Mouse (Mus musculus) layer of hippocampus, postnatal 36 days (tissue): ENCODE data around the gene Ptprn2. TPM values are rescaled to one million over a fixed set of nuclear protein-coding genes. Genes with fewer than 3 reads are reported as not detected.
A peak's percentile ranks its signal among the peaks of the same experiment; 100 is the strongest.

Experiments used
- DNase-seq, 2 experiments: peaks; one replicate each; pipeline ENCODE4 v3.0.0; 2022
- total RNA-seq, 2 experiments: library from RNA; stranded (reverse); gene quantifications; 2 replicates each; pipeline ENCODE4 v1.2.3; 2021

The Ptprn2 gene
- total RNA-seq, 2 experiments from 2014 or later = 281 to 298 TPM

DNA sequence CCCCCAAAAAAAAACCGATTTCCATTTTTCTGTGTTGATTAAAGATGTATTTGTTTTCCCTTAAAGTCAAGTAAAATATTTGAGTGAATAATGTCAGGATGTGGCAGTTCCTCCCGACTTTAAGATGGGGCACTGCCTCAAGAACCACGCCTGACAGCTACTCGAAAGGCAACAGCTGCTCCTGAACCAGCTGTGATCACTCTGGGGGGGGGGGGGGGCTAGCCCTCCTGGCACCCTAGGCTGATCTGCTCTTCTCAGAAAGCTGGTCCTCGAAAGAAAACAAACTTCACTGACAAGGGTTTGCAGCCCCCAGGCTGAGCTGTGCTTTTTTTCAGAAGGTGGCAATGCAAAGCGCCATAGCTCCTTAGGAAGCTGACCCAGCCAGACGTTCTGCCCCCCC lies 663.7 kb downstream of the Ptprn2 start:
- DNase-seq = no peak

DNA sequence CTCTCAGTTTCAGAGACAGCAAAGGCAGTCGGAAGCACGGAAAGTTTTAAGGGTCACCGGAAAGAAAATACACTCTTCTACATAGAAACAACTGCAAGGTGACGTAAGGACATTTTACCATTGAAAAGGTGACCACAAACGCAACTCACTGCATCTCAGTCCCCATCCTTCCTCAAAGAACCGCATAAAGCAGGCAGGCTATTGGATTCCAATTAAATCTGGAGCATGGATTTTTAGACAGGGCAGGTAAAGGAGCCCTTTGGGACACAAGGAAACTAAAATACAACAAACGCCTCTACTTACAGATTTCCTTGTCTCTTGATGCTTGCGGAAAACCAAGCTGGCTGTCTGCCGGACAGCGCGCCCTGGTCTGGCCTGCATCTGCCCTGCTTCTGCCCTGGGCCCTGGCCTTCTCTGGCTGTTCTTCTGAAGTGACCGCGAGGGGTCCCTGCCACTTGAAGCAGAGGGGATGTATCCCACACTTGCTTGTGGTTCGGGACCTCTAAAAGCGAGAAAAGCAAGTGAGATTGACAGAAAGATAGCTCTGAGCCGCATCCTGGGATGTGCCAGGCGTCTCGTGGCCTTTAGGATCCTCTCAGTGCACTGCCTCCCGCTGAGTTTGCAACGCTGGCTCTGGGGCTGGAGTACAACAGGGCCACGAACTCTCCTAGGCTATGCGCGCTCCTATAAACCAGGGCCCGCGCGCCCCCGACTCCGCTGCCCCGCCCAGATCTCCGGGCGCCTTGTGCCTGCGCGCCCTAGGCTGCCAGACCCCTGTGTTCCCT lies 665.3 kb downstream of the Ptprn2 start:
- no peak for DNase-seq

DNA sequence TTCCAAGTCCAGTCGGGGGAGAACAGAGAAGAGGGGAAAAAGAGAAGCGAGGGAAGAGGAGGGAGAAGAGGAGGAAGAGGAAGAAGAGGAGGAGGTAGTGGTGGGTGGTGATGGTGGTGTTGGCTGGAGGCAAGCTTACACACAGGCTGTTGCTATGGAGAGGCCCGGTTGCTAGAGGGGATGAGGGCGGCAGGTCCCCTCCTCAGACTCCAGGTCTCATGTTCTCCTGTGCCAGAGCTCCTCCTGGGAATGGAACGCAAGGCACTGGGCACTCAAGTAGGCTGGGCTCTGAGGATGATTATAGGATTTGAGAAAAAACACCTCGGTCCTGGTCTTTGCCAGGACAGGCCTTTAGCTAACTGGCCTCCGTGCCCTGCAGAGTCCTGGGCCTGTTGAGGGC lies 666.1 kb downstream of the Ptprn2 start:
- DNase-seq = no peak

DNA sequence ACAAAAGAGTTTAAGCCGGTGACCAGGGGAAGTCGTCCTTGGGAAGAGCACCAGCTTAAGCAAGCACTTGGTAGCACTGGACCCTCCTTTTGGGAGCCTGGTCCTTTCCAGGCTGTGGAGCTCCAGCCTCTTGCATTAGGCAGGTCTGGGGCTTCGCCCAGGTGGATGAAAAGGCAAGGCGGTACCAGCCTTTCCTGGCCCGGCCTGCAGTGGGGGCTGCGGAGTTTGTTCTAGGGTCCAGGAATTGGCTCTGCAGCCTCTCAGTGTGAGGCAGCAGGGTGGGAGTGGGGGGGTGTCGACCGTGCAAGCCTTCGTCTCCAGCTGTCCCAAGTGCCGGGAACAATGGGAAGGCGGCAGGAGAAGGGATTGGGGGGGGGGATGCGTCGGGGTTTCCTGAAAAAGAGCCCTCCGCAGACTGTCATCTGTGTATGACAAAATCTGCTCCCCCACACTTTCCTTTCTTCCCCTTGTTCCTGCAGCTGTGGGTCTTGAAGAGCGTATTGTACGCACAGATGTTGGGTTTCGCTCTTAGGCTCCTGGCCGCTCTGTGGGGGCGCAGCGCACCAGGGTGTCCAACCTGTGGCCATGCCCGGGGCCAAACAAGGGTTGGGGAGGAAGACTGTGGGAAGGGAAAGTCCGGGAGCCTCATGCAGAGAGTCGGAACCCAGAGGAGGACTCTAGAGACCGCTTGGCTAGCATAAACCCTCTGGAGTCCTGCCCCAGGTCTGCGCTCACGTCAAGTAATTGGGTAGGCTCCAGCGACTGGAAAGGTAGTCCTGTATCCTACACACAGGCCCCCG lies 667.0 kb downstream of the Ptprn2 start:
- DNase-seq = no peak

DNA sequence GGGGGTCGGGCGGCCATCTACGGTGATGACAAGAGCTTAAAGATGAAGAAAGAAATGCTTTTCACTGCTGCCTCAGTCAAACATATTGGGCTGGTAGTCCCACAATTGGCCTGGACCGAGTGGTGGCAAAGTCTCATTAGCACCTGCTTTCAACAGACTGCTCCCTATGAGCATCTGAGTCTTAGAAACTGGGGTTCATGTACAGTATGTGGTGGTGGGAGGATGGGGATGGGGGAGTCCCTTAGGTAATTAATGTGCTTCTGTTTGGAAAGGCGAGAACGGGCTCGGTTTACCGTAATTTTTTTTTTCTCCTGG lies 667.6 kb downstream of the Ptprn2 start:
- no peak for DNase-seq

DNA sequence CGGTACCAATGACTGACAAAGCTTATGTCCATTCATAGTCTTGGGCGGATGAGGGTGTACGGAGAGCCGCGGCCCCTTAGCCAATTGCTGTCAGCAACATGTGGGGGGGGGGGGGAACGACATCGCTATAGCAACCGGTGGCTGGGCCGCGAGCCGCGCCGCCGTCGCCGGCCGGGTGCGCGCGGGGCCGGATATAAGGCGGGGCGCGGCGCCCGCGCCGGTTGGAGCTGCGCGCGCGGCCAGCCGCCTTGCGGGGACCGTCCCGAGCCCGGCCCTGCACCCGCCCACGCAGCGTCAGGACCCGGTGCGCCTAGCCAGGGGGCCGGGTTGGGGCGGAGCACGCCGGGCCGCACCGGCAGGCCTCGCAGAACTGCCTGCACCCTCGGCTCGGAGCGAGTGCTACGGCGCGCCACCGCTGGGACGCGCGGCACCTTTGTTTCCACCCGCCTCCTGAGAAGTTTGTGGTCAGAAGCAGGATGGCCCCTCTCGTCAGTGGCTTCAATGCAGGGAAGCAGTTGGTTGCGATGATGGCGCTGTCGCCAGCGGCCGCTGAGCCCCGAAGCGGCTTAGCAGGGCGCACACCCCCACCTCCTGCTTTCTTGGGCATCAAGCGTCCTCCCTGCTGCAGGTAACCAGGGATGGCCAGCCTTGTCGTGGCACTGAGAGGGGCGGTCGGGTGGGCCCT lies 668.3 kb downstream of the Ptprn2 start:
- peak in 1 of 2 experiments; percentile 59 for DNase-seq

DNA sequence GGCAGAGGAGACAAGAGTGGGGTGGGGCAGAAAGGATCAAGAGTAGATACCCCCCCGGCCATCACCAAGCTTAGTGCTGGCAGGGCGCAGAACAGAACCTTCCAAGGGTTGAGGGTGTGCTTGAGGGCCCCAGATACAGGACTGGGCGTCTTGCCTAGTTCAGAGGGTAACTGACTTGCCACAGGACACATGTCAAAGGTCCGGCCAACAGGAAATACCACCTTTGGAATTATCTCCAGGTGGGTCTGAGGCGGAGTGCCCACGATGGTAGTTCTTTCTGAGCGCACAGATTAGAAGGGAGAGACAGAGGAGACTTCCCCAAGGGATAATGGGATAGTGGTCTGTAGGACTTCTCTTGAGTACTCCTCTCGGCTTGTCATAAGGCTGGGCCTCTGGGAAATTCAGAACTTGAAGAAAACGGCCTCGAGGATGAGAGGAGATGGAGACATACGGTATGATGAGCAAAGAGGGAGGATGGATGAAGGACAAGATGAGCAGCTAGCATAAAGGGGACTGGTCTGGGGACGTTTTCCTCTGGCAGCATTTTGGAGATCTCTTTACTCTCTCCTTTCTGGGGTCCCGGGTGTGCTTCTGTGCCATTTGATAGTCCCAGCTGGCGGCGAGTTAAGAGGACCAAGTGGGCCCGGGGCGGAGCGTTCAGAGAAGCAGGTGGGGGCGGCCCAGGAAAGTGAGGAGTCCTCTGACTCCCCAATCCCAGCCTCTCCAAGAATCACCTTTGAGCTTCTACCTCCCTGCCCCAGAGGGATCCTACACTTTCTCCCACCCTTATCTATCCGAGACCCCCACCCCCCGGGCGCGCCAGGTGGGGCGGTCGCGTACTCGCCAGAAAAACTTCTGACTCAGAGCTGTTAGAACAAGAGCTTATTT lies 669.1 kb downstream of the Ptprn2 start:
- DNase-seq = peak in 1 of 2 experiments; percentile 14

DNA sequence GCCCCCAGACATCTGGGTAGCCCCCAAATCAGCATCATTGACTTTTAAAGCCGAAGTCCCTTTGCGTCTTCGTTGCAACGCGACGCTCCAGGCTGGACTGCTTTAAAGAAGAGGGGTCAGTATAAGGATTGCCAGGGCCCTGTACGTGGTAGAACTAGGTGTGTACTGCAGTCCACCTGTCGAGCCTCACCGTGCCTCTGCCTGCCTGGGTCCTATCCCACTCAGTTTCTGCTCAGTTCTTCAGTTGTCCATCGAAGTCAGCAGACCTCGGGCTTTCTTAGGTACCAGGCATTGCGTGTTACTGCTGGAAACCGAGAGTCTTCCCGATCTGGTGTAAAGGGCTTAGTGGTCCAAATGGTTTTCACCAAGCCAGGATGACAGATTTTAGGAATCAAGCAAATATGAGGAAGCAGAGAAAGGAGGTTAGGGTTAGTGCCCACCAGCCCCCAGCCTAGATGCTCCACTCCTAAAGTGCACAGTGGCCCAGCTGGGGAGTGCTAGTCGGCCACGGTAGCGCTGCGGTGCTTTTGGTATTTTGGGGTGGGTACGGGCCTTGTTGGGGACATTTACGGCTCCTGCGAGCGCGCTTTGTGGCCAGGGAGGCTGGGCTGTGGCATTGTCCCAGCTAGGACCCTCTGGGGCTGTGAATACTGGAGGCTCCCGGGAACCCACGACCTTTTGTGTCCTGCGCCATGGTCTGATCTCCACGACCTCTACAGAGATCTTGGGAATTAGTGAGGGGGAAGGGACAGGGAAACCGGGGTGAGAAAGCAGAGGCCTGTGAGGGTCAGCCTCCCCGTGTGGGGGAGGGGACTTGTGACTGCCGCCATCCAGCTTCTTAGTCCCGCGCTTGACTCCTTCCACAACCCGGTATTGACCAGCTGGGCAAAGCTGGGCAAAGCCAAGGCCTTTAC lies 670.0 kb downstream of the Ptprn2 start:
- DNase-seq = no peak

DNA sequence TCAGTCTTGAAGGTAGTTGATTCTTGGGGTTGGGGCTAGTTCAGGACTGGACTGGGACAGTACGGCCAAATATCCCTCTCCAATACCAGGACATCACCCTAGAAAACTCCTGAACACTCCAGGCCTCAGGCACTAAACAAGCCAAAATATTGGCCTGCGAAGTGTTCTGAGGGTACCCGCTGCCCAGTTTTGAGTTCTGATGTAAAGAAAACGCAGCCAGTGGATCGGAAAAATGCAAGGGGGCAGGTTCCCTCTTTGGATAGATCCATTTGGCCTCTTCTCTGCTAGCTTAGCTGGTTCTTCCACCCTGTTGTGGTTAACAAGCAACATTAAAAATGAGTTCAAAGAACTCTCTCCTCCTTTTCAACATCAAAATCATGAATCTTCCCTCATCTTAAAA lies 670.7 kb downstream of the Ptprn2 start:
- DNase-seq = no peak

DNA sequence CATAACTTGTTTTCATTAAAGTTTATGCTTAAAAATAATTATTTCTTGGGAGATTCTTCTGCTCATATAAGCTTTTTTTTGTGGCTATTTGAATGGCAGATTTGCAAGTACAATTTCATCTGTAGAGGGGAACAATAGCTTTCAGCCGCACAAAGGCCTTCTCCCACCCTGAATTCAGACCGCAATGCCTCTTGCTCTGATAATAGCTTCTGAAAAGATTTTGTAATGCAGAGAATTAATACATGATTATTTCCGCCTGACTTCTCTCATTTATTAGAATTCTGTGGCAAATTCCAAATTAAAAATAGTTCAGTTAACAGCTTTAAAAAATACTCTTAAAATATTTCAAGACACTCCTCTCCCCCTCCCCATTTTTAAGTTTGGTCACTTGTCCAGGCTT lies 671.3 kb downstream of the Ptprn2 start:
- DNase-seq = no peak

DNA sequence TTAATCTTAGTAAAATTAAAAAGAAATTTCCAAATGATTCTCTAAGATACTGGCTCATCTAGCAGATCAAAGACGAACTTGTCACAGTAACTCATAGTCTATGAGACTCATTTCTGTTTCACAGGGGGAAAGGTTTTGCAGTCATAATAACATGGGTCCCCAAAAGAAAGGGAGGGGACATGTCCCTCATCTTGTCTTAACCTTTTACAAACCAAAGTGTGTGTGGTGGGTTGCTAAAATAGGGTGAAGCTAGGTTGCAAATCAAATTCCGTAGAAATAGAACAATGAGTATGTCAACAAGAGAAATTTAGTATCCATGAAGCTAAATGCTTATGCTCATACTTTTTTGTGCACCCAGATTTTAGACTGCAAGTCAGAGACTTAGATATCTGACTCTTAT lies 671.7 kb downstream of the Ptprn2 start:
- DNase-seq = no peak

DNA sequence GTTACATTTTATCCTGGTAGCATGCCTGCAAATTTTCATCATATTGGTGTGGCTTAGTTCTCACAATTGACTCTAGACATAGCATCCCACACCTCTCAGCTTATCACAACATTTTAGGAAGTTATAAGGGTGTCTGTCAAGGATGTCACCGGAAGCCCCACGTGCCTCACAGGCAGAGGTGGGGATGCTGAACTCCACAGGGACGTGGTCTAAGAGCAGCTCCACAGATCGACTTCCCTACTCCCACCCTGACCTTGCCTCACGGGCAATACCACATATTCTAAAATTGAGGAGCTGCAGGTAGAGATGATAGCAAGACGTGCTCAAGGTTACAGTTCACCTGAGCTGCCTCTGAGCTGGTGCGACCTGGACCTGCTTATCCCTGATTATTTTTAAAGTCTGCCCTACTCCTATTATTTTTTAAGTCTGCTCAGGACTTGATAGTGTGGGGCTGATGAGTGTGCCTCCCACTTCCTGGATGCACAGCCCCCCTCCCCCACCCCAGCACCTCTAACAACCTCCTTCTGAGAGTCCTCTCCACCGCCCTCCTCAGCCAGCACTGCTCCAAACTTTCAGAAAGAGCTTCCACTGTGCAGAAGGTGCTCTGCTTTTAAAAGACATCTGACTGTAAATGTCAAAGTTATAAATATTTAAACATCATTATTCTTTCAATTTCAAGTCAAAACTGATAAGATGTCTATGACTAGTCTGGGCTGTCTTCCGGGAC lies 672.3 kb downstream of the Ptprn2 start:
- DNase-seq = no peak

DNA sequence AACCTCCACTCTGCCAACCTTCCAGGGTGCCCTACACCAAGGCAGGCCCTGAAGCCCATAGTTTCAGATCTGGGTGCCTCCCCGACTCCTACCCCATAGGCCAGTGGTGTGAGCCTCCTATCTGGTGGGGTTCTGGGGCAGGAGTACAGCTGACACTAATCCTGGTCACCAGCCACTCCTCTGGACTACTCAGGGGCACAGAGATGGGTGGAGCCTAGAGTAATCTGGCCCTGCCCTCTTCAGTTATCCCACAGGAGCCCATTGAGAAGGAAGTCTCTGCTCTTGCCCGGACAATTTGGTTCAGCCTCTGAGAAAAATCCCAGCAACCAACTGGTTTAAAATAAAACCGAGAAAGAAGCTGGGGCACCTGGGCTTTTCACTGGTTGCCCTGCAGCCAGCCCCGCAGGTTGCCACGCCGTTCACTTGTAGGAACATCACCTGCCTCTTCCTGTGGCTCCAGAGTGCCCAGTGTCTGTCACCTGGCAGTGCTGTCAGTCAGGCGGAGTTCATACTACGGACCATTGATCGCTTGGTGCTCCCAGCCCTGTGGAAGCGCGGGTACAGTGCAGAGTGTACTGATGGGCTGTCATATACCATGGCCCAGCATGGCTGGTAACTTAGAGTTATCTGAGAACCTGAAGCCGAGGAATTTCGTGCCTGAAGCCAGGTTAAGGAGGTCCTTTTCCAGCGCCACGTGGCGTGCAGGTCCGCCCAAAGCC lies 673.6 kb downstream of the Ptprn2 start:
- DNase-seq = no peak

DNA sequence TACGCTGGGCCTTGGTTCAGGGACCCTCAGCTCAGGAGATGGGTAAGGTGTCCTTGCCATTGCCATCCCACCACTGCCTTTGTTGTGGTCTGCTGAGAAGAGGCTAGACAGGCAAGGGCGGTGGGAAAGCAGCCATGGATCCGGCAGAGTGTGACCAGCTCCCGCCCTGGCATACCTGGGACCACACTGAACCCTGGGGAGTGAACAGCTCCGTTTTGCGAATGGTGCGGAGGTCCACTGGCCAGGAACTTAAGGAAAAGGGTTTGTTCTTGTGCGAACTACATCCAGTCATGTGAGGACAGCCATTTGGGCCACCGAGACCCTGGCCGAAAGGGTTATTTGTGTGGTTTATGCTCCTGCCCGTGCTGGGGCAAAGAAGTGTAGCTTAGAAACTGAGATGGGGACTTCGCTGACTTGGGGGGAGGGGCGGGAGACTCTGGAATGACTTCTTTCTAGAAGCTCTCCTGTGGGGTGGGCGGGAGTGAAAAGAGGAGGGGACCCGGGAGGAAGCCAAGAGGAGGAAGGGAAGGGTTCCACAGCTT lies 674.2 kb downstream of the Ptprn2 start:
- no peak for DNase-seq

DNA sequence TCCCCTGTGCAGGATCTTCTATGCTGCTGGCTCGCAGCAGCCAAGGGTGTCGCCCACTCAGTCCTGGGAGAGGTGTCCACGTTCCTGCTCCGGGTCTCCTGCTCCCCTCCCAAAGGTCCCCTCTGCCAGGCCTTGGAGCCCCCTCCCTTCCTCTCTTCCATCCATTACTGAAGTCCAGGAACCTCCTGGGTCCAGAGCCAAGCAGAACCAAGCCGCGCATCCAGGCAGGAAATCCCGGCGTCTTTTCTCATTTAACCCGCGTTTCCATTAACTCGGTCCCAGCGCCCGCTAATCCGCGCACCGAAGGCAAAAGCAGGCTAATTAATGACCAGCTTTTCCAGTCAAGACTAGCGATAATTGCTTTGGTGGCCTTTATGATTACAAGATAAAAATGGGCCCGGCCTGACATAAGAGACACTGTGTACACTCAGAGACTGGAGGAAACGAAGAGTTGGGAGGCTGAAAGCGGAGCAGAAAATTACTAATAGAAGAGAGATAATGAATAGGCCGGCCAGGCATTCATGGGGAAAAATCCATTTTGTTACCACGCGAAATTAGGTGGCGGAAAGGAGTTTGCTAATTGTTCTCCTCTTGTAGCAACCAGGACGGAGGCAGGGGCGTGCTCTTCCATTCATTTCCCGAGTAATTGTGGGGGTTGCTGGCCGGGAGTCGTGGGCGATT lies 674.8 kb downstream of the Ptprn2 start:
- peak in 1 of 2 experiments; percentile 32 for DNase-seq

DNA sequence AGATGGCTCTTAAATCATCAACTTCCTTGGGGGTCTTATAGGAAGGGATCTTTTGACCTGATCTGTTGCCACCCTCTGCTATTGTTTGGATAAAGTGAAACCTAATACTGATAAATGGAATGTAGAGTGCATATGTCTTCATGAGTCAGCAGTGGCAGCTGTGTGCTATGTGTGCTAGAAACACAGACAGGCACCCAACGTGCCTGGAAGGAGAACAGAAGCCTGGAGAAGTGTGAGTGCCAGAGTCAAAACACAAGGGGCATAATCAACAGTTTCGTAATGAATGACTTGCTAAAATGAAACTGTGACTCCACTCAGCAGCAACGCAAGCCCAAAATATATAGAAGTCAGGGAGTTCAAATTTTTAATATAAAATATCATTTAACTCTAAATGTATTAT lies 676.7 kb downstream of the Ptprn2 start:
- no peak for DNase-seq

DNA sequence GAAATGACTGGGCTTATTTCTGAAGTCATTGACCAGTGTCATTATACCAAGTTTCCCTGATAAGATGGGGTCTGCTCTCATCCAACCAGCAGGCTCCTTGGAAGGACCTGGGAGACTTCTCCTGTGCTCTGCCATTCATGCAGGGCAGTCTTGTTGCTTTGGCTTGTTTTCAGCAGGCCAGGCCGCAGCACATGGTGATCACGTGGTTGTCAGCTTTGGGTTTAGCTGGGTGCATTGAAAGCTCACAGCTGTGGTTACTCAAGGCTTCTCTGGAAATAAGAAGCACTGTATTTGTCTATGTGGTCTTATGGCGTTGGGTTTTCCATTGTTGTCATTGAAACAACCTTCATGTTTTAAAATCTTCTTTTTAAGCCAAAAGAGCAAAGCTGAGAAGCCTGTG lies 678.3 kb downstream of the Ptprn2 start:
- no peak for DNase-seq

DNA sequence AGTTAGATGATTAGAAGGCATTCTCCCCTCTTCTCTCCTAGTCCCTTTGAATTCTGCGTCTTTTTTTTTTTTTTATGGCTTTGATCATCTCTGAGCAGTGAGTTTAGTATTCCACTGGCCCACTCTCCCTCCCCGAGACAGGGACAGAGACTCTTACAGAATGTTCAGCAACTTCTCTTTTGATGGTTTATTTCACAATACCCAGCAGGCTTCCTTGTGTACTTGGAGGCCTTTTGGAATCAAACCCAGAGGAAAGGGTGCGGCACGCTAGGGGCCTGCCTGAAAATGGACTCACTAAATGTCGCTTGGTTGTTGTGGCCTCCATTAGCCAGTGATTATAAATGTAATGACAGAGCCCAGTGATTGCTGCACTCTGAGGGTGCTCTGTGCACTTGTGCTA lies 680.7 kb downstream of the Ptprn2 start:
- DNase-seq = no peak

DNA sequence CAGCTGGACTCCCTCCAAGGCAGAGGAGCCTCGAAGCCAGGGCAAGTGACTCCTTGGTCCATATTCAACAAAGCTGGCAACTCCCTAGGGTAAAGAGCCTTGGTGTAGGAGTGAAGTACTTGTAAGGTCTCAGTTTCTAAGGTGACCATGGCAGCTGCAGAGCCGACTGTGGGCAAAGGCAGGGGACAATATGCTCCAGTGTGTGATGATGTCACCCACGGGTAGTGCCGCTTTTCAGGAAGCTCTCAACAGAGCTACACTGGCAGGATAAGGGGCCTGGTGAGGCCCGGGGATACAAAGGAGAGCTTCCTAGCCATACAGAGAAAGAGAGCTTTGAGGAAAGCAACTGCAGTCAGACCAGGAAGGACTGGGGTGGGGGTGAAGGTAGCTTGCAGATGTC lies 684.1 kb downstream of the Ptprn2 start:
- DNase-seq = no peak
